Mouse (Mus musculus) E14TG2a.4 (cell line): ENCODE results near the gene Dagla.

Source experiments
- H3K27me3 ChIP-seq: 2 replicates; pipeline ENCODE4 v1.6.1; 2014; ENCODE audit warnings: low read length, control low read depth; ENCODE audit not compliant: insufficient read depth
- H3K36me3 ChIP-seq: 2 replicates; pipeline ENCODE4 v1.6.1; 2014; ENCODE audit warnings: low read length, control low read depth; ENCODE audit not compliant: insufficient read depth
- H3K4me1 ChIP-seq: replicated peaks from 2 replicates; pipeline ENCODE4 v1.6.1; 2014; ENCODE audit warnings: low read depth, low read length, control low read depth
- H3K4me3 ChIP-seq: replicated peaks from 2 replicates; pipeline ENCODE4 v1.5.1; 2014; ENCODE audit warnings: mild to moderate bottlenecking, low read length
- H3K9me3 ChIP-seq: 2 replicates; pipeline ENCODE4 v1.6.1; 2014; ENCODE audit warnings: low read length, control low read depth
- CTCF ChIP-seq: conservative IDR thresholded peaks from 2 replicates; pipeline ENCODE4 v1.5.1; 2014; ENCODE audit warnings: low read length
- NANOG ChIP-seq: IDR thresholded peaks from 2 replicates; pipeline ENCODE4 v1.6.1; 2014; ENCODE audit warnings: borderline replicate concordance, low read length, mixed read lengths
- POU5F1 ChIP-seq: IDR thresholded peaks from 2 replicates; pipeline ENCODE4 v1.6.1; 2014; ENCODE audit warnings: low read length, borderline replicate concordance

Dagla gene

DNA sequence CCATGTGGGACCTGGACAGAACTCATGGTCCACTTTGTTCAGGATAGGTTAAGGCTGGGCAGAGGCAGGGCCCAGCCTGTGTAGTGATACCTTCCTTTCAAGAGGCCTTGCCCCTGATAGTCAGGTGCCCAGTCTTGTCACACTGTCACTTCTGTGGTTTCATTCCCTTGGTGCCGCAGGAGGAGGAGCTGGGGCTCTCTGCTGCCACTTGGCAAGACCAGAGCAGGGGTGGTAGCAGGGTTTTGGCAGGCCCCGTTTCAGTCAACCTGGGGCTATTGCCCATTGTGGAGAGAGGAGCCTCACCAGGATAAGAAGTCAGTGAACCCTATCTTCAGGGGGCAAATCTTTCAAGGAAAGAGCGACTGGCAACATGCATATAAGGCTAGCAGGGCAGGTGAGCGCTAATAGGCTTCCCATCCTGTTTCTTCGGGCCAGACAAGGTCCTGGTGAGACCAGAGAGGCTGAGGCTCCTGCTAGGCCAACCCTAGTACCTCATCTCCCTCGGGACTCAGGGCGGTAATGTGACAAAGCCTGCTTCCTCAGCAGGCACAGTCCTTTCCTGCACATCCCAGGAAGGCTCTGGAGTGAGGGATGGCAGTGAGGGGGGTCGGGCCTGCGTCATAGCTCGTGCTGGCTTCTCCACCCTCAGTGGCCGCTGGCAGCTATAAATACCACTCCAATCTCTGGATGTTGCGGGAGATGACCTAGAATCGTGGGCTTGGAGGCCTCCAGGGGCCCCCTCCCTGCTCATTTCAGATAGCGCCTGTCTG is 23.7 kb downstream of the Dagla start:
- no peaks in the 10 kb centered on the region for H3K36me3 ChIP-seq
- no peak for TF ChIP-seq CTCF
- no peak for TF ChIP-seq NANOG
- TF ChIP-seq POU5F1: no peak
- H3K4me1 ChIP-seq: peaks cover 50% of the 10 kb centered on the region

DNA sequence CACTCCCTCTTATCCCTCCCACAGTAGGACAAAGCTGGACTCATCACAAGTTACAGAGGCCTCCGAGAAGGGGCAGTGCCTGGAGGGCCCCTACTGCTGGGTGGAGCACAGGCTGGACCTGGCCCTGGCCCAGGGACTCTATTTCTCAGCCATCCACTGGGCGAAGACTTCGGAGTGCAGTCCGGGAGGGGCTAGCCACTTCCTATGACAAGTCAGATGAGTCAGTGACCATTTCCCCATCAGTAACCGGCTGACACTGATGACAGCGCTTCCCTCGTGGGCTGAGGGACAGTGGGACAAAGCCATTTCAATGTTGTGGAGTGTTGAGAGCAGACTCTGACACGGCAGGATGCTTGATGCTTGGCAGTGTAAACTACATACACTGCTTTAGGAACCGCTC is 25.0 kb downstream of the Dagla start:
- H3K4me3 ChIP-seq: no peak overlapping the region
- peaks cover 59% of the 10 kb centered on the region for H3K4me1 ChIP-seq
- H3K36me3 ChIP-seq: no peaks in the 10 kb centered on the region
- peaks cover 44% of the 10 kb centered on the region for H3K27me3 ChIP-seq
- TF ChIP-seq NANOG (no peak), CTCF (no peak), POU5F1 (no peak)
- no peaks in the 10 kb centered on the region for H3K9me3 ChIP-seq

More for the DNA sequence above, 23.7 kb downstream of the Dagla start:
- Histone ChIP-seq H3K4me3 (no peak overlapping the region), H3K9me3 (no peaks in the 10 kb centered on the region), H3K27me3 (peaks cover 44% of the 10 kb centered on the region)

DNA sequence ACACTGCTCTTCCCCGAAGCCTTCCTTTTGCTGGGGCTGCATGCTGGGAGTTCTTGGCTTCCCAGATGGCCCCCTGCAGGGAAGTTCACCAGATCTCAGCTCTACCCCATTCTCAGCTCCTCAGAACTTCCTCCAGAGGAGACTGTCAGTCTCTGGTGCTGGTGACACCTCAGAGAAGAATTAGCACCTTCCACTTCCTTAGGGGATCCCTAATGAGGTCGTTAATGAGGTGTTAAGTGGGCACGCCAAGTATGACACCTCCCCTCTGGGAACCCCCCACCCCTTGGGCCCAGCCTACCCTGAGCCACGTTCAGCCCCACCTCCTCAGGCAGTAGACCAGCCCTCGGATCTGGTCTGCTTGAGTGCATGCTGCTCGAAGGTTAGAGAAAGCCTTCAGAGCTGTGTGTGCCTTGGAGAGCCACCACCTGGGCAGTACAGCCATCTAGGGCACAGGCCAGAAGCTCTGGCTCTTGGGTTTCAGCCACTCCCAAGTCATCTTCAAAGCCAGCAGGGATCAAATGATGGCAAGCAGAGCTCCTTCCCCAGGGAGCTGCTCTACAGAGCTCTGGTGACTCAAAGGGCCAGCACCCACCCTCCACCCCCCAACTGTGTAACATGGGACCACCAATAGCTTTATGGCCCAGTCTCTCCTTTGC is 25.9 kb downstream of the Dagla start:
- Histone ChIP-seq H3K4me3 (peak overlapping the region; percentile 73), H3K36me3 (no peaks in the 10 kb centered on the region), H3K9me3 (no peaks in the 10 kb centered on the region), H3K27me3 (peaks cover 44% of the 10 kb centered on the region), H3K4me1 (peaks cover 66% of the 10 kb centered on the region)
- TF ChIP-seq NANOG: no peak

DNA sequence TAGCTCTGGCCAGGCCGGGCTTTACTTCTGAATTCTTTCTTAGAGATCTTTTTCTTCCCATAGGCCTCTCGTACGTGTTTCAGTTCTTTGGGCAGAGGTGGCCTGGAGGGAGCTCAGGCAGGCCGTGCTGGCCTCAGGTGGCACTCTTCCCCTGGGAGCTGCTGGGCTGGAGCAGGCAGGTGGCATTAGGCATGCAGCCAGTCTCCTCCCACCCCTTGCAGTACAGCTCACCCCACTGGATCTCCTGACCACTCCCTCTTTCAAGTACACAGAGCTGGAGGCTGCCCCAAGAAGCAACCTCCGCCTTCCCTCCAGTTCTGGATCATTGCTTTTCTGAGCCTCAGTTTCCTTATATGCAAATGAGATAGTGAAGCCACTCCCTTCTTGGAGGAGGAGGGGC is 26.9 kb downstream of the Dagla start:
- H3K9me3 ChIP-seq: no peaks in the 10 kb centered on the region
- no peak for TF ChIP-seq NANOG
- no peaks in the 10 kb centered on the region for H3K36me3 ChIP-seq
- peaks cover 36% of the 10 kb centered on the region for H3K27me3 ChIP-seq
- peaks cover 77% of the 10 kb centered on the region for H3K4me1 ChIP-seq
- H3K4me3 ChIP-seq: peak overlapping the region; percentile 73

DNA sequence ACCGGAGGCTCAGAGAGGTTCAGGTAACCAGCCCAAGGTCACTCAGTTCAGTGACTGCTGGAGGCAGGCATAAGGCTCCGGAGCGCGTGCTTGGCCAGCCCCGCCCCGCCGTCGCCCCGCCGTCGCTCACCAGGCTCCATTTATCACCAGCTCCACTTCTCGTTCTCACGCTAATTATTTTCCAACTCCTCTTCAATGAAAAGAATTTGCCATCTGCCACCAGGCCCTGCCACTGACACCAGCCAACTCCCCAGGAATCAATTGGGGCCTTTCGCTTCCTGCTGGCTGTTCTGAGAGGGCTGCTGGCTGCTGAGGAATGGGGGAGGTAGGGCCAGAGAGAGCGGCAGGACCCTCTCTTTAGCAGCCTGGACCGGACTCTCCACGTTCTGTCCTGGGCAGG is 27.3 kb downstream of the Dagla start:
- H3K4me1 ChIP-seq: peaks cover 81% of the 10 kb centered on the region
- H3K4me3 ChIP-seq: peak overlapping the region; percentile 73
- H3K9me3 ChIP-seq: no peaks in the 10 kb centered on the region
- peaks cover 32% of the 10 kb centered on the region for H3K27me3 ChIP-seq
- TF ChIP-seq NANOG (no peak), POU5F1 (no peak)
- H3K36me3 ChIP-seq: no peaks in the 10 kb centered on the region

DNA sequence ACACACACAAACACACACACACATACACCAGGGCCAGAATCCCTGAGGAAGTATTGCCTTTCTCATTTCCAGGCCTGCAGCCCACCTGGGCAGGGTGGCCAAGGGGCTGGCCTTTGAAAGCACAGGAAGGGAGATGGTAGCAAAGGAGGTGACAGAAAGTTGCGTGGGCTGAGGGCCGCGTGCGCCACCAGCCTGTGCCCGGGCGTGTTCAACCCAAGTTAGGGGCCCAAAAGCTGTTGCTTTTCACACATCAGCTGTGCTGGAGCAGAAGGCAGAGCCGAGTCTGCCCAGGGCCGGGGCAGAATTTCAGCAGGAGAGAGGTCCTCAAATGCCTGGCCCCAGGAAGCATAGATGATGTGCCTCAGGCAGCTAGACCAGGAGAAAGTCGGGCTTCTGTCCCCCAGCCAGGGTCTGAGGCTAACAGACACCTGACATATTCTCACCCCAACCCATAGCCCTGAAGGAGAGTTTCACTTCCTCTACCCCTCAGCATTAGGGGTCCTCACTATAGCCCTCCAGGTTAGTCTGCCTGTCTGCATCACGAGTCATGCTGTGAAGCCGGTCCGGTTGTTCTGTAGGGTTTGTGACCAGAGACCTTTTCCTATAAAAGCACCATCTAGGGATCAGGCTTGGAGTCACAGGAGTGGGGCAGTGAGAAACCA is 28.1 kb downstream of the Dagla start:
- Histone ChIP-seq H3K4me1 (peaks cover 88% of the 10 kb centered on the region), H3K9me3 (no peaks in the 10 kb centered on the region), H3K4me3 (peak overlapping the region; percentile 73), H3K36me3 (no peaks in the 10 kb centered on the region), H3K27me3 (peaks cover 25% of the 10 kb centered on the region)
- no peak for TF ChIP-seq NANOG
- TF ChIP-seq POU5F1: no peak

DNA sequence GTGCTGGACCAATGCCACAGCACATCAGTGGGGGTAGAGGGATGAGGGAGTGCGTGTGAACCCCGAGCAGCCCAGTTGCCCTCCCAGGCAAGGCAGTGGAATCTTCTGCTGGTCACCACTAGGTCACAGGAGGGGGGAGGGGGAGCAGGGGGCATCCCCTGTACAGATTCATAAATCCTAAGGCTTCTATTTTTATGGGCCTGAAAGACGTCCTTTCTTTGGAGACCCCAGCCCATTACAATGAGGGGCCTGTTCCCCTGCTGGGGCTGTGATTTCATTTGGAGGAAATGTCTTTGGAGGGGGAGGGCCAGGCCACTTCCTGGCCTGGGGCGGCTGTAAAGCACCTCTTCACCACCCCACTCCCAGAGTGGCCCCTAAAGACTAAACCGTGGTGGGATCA is 30.6 kb downstream of the Dagla start:
- no peak for TF ChIP-seq CTCF
- TF ChIP-seq NANOG: no peak
- peaks cover 95% of the 10 kb centered on the region for H3K4me1 ChIP-seq
- H3K9me3 ChIP-seq: no peaks in the 10 kb centered on the region
- no peaks in the 10 kb centered on the region for H3K36me3 ChIP-seq
- H3K27me3 ChIP-seq: peaks cover 7% of the 10 kb centered on the region
- H3K4me3 ChIP-seq: no peak overlapping the region

DNA sequence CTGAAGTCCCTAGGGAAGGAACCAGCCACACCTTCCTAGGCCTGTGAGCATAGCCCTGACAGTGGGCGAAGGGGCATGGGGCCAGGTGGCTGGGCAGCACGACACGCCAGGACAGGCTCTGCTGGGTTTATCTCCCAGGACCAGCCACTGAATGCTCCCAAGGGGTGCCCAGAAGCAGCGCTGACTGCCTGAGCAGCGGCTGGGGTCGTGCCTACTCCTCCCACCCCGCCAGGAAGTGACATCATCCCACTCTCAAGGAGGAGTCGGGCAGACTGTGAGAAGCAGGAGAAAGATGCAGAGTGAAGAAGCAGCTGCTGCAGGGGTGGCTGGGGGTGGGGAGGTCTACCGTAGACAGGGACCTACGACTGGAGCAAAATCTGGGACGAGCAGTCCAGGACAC is 31.9 kb downstream of the Dagla start:
- no peaks in the 10 kb centered on the region for H3K9me3 ChIP-seq
- H3K4me3 ChIP-seq: peak overlapping the region; percentile 61
- TF ChIP-seq CTCF (no peak), NANOG (no peak), POU5F1 (no peak)
- H3K4me1 ChIP-seq: peaks cover 95% of the 10 kb centered on the region
- H3K36me3 ChIP-seq: no peaks in the 10 kb centered on the region
- peaks cover 7% of the 10 kb centered on the region for H3K27me3 ChIP-seq
